Mouse (Mus musculus): ENCODE data around the gene Zfp654.

- TF ChIP-seq GATA1 (IDR thresholded peaks at IDR 0.05; ENCODE audit: low read length) (no peak), TAL1 (IDR thresholded peaks at IDR 0.05; ENCODE audit: low read length) (no peak)
Observed at GRCm38 (mm10) chr16:64875822-64876221, 24.4 kb upstream of the Zfp654 start.

Data from erythroblast, embryonic 14.5 days (primary cell).